Mouse (Mus musculus): ENCODE results near the gene Derl3. TPM values are rescaled to one million over a fixed set of nuclear protein-coding genes. Genes with fewer than 3 reads are reported as not detected.
"Not testable (repeated sequence)": the region's sequence is repeated elsewhere in the genome, so short reads cannot be mapped to it uniquely, and the experiment has no call there.

Gene Derl3
- polyA plus RNA-seq, 1 experiment from 2014 or later, result 1.1 TPM

DNA sequence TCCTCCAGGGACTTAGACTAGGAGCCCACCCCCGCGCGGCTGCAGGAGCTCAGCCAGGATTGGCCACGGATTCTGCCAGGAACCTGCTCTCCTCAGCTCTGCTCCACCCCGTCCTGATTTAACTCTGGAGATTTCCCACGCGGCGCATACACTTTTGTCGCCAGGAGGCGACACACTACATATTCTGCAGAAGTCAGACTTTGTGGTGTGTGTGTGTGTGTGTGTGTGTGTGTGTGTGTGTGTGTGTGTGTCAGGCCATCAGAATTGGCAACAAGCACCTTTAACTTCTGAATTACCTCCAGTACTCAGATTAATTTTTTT, 10.0 kb upstream of the Derl3 start:
- DNase-seq (ENCODE audit: low read depth, low spot score) (no peak), ATAC-seq (no peak)
- CTCF ChIA-PET, result interaction anchor here (0.6 to 1.9 kb wide), 5 partner anchors 15 to 137 kb away, joined by 3 to 6 read pairs (median 4); no protein-coding TSS in a partner anchor
- in situ Hi-C loops (cut with MboI; ENCODE audit: low pct_unique_long_range_greater_than_20kb), result loop anchor here (10.0 kb wide), 1 partner anchor 72 kb away; the partner anchor contains the start of gene Gm5134
- peak; percentile 50 for TF ChIP-seq CTCF (IDR thresholded peaks at IDR 0.05)
- H3K27me3 ChIP-seq, result no peaks in the 10 kb centered on the region
- POLR2A ChIA-PET, result no interaction called here

DNA sequence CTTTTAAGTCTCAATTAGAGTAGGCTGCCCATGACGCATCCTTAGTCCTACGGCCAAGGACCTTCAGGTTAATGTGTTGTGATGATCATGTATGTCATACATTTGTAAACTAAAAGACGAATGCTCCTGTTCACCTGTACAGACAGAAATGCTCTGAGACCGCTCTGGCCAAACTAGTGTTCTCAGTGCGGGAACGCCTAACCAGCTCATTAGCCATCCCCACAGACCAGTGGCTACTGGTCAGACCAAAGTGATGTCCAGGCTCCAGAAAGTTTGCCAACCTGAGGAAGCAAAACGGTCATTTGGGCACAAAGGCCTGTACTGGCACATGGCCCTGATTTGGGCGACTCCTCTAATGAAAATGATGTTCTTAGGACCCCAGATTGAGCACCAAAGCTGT, 8.5 kb upstream of the Derl3 start:
- TF ChIP-seq CTCF (IDR thresholded peaks at IDR 0.05), result no peak
- ATAC-seq, result no peak
- POLR2A ChIA-PET, result no interaction called here
- H3K27me3 ChIP-seq, result no peaks in the 10 kb centered on the region
- CTCF ChIA-PET, result interaction anchor here (1.2 kb wide), 1 partner anchor 14 kb away, joined by 3 read pairs; no protein-coding TSS in a partner anchor
- in situ Hi-C loops (cut with MboI; ENCODE audit: low pct_unique_long_range_greater_than_20kb), result loop anchor here (10.0 kb wide), 1 partner anchor 70 kb away; the partner anchor contains the start of gene Gm5134
- DNase-seq (ENCODE audit: low read depth, low spot score), result no peak

DNA sequence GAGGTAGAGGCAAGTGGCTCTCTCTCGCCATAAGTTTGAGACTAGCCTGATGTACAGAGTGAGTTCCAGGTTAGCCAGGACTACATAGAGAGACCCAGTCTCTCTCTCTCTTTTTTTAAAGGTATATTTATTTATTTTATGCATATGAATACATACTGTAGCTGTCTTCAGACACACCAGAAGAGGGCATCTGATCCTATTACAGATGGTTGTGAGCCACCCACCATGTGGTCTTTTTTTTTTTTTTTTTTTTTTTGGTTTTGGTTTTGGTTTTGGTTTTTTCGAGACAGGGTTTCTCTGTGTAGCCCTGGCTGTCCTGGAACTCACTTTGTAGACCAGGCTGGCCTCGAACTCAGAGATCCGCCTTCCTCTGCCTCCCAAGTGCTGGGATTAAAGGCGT, 5.7 kb upstream of the Derl3 start:
- POLR2A ChIA-PET; DNase-seq (ENCODE audit: low read depth, low spot score); ATAC-seq; H3K27me3 ChIP-seq: not testable (repeated sequence)
- in situ Hi-C loops (cut with MboI; ENCODE audit: low pct_unique_long_range_greater_than_20kb), result loop anchor here (10.0 kb wide), 1 partner anchor 67 kb away; the partner anchor contains the start of gene Gm5134
- CTCF ChIA-PET, result interaction anchor here (1.4 kb wide), 1 partner anchor 64 kb away, joined by 4 read pairs; no protein-coding TSS in a partner anchor

DNA sequence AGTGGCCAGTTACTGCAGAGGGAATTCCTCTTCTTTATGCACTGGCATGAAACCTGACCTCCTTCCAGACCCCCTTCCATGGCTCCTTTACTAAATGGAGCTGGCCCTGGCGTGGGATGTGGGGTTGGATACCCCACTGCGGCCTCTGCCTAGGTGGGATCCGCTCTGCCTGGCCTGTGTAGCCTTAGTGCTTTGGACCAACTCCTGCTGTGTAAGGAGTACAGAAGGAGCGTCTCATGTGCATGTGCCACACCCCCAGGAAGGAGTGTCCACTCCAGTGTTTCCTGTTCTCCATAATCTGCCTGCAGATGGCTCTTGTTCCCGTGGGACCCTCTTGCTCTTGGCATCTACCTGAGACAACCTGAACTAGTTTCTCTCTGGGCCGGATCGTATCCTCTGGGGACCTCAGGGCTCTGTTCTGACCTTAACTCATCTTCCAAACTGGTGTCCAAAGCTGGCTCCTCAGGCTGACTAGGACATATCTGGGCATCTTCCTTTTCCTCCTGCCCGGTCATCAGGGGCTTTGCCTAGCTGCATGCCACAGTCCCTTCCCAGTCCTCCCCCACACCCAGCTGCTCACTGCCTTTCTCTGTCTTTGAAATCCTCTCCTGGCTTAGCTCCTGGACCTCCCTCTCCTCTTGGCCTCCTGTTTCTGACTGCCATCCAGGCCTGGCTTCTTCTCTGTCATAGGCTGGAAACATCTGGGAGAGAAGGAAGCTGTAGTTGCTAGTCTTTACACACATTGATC, 3.6 kb upstream of the Derl3 start:
- ATAC-seq (no peak), DNase-seq (ENCODE audit: low read depth, low spot score) (no peak)
- in situ Hi-C loops (cut with MboI; ENCODE audit: low pct_unique_long_range_greater_than_20kb), result loop anchor here (10.0 kb wide), 1 partner anchor 65 kb away; the partner anchor contains the start of gene Gm5134
- TF ChIP-seq CTCF (IDR thresholded peaks at IDR 0.05), result no peak
- CTCF ChIA-PET, result interaction anchor here (1.1 kb wide), 1 partner anchor 11 kb away, joined by 3 read pairs; no protein-coding TSS in a partner anchor
- POLR2A ChIA-PET, result no interaction called here
- H3K27me3 ChIP-seq, result no peaks in the 10 kb centered on the region

DNA sequence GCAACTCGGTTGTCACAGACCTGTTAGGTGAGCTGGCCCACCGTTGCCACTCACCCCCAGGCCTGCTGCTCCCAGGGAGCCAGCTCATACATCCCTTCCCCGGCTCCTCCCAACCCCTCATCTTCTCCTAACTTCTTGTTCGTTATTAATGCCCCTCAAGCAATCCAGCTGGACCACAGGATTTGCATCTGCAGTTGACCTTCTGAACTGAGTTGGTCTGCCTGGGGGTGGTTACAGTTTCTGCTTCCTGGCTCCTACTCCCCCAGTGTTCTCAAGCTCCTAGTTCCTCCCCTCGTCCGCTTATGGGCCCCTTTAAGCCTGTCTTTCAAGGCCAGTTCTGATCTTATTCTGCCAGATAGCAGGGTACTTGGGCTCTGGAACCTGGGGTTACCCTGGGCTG, 1.4 kb downstream of the Derl3 start:
- no peak for TF ChIP-seq CTCF (IDR thresholded peaks at IDR 0.05)
- ChIA-PET POLR2A (interaction anchor here (0.9 kb wide), 2 partner anchors 9 to 37 kb away, joined by 3 read pairs; no protein-coding TSS in a partner anchor), CTCF (interaction anchor here (1.1 to 1.8 kb wide), 2 partner anchors 13 to 36 kb away, joined by 3 to 4 read pairs; no protein-coding TSS in a partner anchor)
- DNase-seq (ENCODE audit: low read depth, low spot score) (no peak), ATAC-seq (no peak)
- in situ Hi-C loops (cut with MboI; ENCODE audit: low pct_unique_long_range_greater_than_20kb), result no loop called here
- no peaks in the 10 kb centered on the region for H3K27me3 ChIP-seq

DNA sequence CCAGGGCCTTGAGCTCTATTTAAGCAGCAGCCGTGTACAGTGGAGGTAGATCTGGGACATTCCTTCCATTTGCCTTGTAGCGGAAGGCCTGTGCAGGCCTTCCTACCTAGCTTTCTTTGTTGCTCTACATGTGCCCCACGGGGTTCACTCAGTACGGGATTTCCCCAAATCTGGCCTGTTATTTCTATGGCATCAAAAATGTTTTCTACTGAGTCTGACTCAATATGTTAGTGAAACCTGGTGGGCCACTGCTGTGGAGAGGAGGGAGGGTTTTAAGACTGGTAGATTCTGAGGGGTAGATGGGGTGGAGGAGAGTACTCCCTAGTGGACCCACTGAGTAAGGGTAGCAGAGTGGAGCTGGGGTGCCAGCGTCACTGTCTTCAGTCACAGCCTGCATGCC, 2.5 kb downstream of the Derl3 start:
- no peak for TF ChIP-seq CTCF (IDR thresholded peaks at IDR 0.05)
- H3K27me3 ChIP-seq, result no peaks in the 10 kb centered on the region
- ChIA-PET POLR2A (interaction anchor here (0.9 kb wide), 1 partner anchor 36 kb away, joined by 3 read pairs; no protein-coding TSS in a partner anchor), CTCF (interaction anchor here (1.6 to 1.8 kb wide), 2 partner anchors 14 to 17 kb away, joined by 4 read pairs; no protein-coding TSS in a partner anchor)
- no peak for DNase-seq (ENCODE audit: low read depth, low spot score)
- in situ Hi-C loops (cut with MboI; ENCODE audit: low pct_unique_long_range_greater_than_20kb), result no loop called here
- no peak for ATAC-seq

DNA sequence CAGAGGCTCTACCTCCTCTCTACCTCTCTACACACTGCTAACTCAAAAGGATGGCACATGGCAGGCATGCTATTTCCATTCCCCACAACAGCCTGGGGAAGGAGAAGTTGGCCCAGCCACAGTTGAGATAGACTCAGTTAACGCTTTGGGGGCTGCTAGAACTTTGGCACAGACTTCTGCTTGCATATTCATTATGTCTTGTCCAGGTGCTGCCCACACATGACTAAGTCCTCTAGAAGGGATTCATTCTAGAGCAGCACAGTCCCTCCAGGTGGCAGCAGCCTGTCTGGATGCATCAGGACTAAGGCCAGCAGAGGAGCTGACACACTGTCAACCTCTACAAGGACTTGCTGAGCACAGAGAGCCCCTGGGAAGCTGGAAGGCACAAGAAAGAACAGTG, 3.0 kb downstream of the Derl3 start:
- ChIA-PET POLR2A (no interaction called here), CTCF (interaction anchor here (1.6 to 1.8 kb wide), 3 partner anchors 14 to 26 kb away, joined by 4 read pairs; no protein-coding TSS in a partner anchor)
- H3K27me3 ChIP-seq, result no peaks in the 10 kb centered on the region
- no peak for TF ChIP-seq CTCF (IDR thresholded peaks at IDR 0.05)
- DNase-seq (ENCODE audit: low read depth, low spot score) (no peak), ATAC-seq (no peak)
- in situ Hi-C loops (cut with MboI; ENCODE audit: low pct_unique_long_range_greater_than_20kb), result no loop called here

DNA sequence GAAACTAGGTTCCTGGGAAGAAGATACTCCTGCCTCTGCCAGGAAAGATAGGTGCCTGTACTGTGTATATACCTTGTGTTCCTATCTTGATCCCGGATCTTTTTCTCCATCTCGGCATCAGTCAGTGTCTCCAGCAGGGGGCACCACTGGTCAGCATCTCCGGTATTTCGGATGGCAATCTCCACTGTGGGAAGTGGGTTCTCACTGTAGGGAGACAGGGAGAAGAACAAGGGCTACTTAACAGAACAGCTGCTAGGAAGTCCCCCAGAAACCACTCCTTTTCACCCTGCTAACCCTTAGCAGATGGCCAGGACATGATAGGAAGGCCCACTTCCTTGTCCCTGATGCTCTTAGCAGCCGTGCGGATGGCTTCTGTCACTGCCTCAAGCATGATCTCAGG, 4.2 kb downstream of the Derl3 start:
- H3K27me3 ChIP-seq, result no peaks in the 10 kb centered on the region
- DNase-seq (ENCODE audit: low read depth, low spot score), result no peak
- ChIA-PET CTCF (interaction anchor here (1.2 to 2.5 kb wide), 6 partner anchors 14 to 52 kb away, joined by 4 to 9 read pairs (median 4); no protein-coding TSS in a partner anchor), POLR2A (no interaction called here)
- no peak for TF ChIP-seq CTCF (IDR thresholded peaks at IDR 0.05)
- in situ Hi-C loops (cut with MboI; ENCODE audit: low pct_unique_long_range_greater_than_20kb), result no loop called here
- no peak for ATAC-seq

DNA sequence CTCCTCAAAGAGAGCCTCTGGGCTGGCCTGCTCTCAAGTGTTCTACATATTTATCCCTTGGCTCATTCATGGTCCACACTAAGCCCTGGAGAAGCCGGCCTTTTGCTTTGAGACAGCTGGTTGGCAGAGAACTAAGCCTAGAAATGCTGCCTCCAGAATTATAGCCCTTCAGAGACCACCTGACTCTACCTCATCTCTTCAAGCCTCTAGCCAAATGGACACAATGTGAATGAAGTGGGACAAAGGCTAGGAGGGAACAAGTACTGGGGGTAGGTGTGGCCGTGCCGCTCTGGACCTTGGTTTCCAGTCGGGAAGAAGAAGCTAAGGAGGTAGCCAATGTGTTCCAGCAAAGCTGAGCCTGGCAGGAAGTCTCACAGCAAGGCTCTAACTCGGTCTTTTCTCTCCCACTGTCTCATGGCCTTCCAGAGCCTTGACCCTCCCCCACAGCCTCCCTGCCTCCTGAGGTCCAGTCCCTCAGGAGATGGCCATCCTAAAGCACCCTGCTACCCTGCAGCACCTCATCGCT, 4.9 kb downstream of the Derl3 start:
- POLR2A ChIA-PET, result interaction anchor here (1.4 kb wide), 1 partner anchor 25 kb away, joined by 3 read pairs; no protein-coding TSS in a partner anchor
- DNase-seq (ENCODE audit: low read depth, low spot score) (no peak), ATAC-seq (no peak)
- CTCF ChIA-PET, result interaction anchor here (1.1 to 2.5 kb wide), 7 partner anchors 13 to 54 kb away, joined by 3 to 9 read pairs (median 4); no protein-coding TSS in a partner anchor
- H3K27me3 ChIP-seq, result no peaks in the 10 kb centered on the region
- in situ Hi-C loops (cut with MboI; ENCODE audit: low pct_unique_long_range_greater_than_20kb), result no loop called here
- no peak for TF ChIP-seq CTCF (IDR thresholded peaks at IDR 0.05)

DNA sequence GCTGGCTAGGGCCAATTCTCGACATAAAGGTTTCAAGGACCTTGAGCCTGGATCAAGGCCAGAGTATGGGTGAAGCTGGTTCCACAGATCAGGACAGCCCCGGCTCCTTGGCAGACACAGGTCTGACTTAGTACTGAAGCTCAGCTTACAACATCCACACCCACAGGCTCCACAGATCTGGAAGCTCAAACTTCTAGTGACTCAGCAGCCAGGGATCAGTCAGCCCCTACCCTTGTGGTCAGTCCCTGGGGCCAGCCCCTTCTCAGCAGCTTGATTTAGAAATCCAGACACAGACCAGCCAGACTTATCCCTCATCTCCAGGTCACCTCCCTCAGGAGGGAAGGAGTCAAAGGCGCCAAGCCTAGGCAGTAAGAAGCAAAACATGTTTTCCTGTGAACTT, 5.6 kb downstream of the Derl3 start:
- DNase-seq (ENCODE audit: low read depth, low spot score), result peak; percentile 83
- TF ChIP-seq CTCF (IDR thresholded peaks at IDR 0.05), result no peak
- no peaks in the 10 kb centered on the region for H3K27me3 ChIP-seq
- peak; percentile 97 for ATAC-seq
- in situ Hi-C loops (cut with MboI; ENCODE audit: low pct_unique_long_range_greater_than_20kb), result no loop called here
- CTCF ChIA-PET, result interaction anchor here (1.1 to 2.5 kb wide), 4 partner anchors 13 to 53 kb away, joined by 3 to 9 read pairs (median 6); no protein-coding TSS in a partner anchor
- POLR2A ChIA-PET, result interaction anchor here (1.4 kb wide), 1 partner anchor 24 kb away, joined by 3 read pairs; no protein-coding TSS in a partner anchor
